Mouse (Mus musculus): ENCODE results near the gene Ubiad1.

Gene Ubiad1

DNA sequence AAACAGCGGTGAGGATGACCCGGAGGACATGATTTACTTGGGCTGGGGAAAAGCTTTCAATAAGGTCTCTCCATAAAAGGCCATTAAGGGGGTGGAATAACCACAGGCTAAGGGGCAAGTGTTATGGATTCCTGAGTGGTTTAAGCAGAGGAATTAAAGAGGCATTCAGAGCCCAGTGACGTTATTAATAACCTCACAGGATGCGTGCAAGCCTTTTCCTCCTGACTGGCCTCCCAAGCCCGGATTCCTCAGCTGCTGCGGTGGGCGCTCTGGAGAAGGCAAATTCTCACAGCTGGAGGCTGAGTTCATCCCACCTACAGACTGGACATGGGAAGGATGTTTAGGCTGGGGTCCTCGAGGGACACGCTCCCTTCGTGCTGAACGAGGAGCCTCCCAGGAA is 39.8 kb downstream of the Ubiad1 start:
- no peak for DNase-seq (ENCODE audit: low read depth, low spot score)

DNA sequence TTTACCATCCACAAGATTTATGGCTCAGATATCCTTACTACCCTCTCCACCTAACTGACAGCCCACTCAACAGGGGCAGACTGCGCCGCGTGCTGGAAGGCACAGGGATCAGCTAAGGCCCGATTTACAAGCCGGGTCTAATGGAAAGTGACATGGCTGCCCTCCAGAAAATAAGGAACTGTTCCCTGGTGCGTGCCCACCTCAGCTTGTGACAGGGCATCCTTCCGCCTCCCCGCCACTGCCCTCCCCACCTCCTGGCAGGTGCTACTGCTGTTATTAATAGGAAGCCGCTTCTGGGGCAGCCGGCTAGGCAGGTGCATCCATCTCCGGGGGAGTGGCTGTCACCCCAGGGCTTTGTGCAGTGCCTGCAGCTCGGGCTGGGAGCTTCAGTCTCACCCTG is 41.2 kb downstream of the Ubiad1 start:
- DNase-seq (ENCODE audit: low read depth, low spot score) = no peak

DNA sequence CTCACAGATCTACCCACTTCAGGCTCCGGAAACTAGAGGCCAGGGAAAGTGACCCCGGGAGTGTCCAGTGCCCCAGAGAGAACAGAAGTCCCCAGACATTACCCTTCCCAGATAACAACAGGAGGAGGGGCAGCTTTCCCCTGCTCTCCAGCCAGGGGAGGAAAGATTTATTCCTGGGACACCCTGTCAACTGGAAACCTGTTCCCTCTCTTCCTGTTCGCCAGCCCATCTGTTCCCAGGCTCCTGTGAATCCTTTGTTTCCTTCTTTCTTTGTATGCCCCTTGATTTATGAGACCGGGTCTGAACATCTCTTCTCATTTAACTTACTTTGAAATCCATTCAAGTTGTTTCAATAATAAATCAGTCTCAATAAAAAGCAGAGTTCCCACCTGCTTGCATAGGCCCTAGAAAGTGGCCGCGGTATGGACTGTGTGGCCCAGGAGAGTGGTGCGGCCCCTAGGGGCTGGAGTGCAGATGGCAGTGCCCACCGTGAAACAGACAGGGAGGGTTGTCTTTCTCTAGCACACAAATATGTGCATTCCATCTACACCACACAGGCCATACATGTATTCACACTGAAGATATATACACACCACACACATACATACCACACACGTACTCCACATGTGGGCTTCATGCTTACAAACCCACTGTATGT is 45.0 kb downstream of the Ubiad1 start:
- DNase-seq (ENCODE audit: low read depth, low spot score) = no peak

DNA sequence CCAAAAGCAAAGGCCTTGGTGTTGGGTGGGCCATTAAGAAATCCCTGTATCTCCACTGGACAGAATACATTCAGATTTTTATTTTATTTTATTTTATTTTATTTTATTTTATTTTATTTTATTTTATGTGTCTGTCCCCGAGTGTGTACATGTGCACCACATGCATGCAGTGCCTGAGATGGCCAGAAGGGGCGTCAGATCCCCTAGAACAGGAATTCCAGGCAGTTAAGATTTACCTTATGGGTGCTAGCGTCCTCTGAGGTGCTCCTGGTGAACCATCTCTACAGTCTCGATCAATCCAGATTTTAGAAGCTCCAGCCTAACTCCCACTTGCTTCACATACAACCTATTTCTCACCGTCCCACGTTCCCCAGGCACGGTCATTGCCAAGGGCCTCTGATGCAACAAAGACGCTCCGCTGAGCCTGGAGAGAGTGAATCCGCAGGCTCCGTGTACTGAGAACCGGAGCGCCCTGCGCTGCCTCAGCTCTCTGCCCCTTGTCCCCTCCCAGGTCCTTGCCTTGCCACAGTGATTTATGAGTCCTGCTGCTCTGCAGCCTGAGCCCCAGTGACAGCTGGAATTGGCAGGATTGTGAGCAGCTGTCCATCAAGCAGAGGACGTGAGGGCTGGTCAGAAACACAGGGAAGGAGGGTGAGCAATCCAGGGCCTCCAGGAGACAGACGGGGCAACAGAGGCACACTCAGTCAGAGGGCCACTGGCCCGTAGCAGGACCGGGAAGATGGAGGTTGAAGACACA is 46.9 kb downstream of the Ubiad1 start:
- no peak for DNase-seq (ENCODE audit: low read depth, low spot score)

DNA sequence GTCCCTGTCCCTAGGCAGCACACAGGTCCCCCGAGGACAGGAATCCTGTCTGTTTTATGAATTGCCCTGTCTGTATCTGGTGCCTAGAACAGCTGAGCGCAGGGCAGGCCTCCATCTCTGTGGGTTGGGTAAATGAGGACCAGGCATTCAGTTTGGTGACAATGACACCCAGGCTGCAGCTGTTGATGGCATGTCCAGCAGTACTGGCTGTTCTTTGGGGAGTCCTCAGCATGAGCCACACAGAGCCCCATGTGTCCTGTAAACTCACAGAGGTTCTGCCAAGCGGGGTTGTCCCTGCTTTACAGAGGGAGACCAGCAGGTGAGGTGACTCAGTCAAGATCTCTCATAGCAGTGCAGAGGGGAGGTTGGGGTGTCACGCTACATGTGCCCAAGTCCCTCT is 47.5 kb downstream of the Ubiad1 start:
- no peak for DNase-seq (ENCODE audit: low read depth, low spot score)

DNA sequence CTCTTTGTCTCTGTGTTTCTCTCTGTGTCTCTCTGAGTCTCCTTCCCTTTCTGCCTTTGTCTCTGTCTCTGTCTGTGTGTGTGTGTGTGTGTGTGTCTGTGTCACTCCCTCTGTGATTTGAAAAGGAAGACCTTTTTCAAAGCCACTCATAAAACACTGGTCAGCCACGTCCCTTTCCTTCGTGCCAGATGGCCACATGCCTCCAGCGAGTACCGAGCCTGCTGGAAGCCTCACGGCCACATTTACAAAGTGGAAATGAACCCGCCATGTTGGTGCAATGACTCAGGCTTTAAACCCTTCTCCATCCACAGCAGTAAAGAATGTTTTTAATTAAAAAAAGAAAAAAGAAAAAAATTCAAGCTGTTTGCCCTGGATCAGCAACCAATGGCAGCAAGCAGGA is 48.7 kb downstream of the Ubiad1 start:
- DNase-seq (ENCODE audit: low read depth, low spot score) = no peak

DNA sequence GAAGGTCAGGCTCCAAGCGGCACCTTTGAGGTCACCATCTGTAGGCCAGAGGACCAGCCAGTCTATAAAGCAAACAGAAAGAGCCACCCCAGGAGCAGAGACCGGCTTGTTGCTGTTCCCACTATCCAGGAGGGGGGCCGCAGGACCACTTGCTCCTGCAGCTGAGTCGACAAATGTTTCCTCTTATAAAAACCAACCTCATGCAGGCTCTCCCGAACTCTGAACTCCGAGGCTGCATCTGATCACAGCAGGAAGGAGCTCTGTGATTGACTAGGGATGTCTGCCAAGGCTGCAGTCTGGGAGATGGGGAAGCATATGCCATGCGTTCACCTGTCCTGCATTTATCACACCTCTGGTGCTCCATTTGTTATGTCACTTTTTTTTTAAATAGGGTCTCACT is 49.4 kb downstream of the Ubiad1 start:
- no peak for DNase-seq (ENCODE audit: low read depth, low spot score)

DNA sequence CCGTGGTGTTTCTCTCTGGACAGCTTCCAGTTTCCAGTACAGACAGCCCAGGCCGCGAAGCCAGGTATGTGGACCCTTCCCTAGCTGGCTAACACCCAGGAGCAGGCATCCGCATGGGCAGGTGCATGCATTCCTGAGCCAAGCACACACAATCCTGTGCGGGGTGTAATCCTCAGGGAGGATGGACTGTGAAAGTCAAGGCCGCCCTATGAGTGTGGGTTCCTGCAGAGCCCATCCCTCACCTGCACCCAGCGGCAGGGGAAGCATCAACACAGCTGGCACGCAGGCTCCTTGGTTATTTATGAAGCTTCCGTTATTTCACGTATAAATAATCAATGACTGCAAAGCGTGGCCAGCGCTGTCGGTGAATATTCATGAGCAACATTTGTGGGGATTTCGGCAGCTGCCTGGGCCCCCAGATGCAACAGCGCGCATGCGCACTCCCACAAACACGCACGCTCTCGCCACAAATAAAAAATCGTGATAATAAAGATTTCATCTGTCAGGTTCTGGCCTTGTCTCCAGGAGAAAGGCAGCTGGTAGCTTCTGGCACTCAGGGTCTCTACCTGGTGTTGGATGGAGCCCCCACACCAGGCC is 52.8 kb downstream of the Ubiad1 start:
- DNase-seq (ENCODE audit: low read depth, low spot score) = no peak

DNA sequence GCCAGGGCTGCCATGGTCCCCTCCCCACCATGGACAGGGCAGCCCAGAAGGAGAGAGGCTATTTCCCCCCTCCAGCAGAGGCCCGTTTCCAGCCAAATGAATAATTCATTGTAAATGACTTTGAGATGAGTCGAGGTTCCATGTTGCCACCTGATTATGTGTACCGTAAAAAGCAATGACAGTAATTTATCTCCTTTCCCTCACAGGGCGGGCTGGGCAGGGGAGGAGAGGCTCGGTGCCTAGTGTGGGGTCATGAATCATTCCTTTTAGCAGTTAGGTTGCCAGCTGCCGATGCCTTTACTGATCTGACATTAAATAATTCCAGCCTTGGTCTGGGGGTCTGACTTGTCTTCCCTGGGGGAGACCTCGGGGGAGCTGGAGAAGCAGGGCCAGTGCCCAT is 54.9 kb downstream of the Ubiad1 start:
- no peak for DNase-seq (ENCODE audit: low read depth, low spot score)

DNA sequence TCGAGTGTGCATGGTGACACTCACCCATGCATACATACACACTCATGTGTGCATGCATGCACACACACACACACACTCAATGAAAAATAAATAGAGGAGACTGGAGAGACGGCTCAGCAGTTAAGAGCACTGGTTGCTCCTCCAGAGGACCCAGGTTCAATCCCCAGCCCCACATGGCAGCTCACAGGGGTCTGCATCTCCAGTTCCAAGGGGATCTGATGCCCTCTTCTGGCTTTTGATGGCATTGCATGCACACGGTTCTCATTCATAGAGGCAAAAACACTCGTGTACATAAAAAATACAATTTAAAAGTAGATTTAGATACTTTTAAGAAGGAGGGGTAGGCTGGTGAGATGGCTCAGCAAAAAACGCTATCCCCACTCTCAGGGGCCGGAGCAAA is 55.5 kb downstream of the Ubiad1 start:
- no peak for DNase-seq (ENCODE audit: low read depth, low spot score)

DNA sequence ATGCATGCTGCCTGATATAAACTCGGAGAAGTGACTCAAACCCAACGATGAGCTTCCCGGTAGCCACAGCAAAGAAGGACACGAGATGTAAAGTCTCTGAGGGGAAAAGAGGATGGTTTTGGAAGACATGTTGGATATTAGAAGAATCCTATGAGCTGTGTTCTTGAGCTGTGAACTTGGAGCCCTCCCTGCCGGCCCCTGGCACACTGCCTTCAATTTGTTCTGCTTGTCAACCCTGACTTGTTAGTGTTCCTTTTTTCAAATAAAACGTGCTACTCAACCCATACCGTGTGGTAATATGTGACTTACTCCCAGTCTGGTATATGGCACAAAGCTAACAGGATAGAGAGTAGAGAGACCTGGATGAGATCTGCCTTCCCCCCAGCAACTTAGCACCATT is 59.3 kb downstream of the Ubiad1 start:
- no peak for DNase-seq (ENCODE audit: low read depth, low spot score)
